Mouse (Mus musculus) cerebellum, adult 9-10 months (tissue): ENCODE data around the gene 9530068E07Rik.

Source experiments
- DNase-seq: peaks from one replicate; pipeline ENCODE4 v3.0.0; 2022

The 9530068E07Rik gene

DNA sequence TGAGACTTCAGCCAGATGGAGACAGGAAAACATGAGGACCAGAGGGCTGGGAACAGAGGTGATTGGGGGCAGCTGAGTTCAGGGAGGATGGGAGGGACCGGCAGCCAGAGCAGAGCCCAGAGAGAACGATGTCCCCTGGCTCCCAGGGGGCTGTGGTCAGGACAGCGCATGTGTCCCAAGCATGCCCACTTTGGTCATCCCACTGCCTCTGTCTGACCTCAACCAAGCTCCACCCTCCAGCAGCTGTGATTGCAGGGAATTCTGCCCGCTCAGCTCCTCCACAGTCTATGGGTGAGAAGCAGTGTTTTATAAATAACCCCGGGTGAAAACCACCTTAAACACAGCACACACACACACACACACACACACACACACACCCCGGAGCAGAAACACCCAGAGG lies 33.2 kb downstream of the 9530068E07Rik start:
- no peak for DNase-seq

DNA sequence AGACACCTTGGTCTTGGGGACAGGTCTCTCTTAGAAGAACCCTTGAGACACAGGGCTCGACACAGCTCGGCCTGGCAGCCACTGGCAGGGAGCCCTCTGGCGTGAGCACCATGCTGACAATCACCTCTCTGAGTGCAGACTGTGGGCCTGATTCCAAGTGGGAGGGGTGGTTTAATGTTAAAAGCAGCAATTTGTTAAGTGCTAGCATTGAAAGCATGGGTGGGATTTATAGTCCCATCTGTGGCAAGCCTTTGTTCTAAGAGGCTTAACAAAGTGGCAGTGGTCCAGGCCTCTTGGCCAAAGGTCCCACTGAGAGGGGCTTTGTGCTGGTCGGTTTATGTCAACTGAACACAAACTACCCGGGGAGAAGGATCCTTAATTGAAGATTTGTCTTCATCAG lies 35.4 kb downstream of the 9530068E07Rik start:
- DNase-seq = no peak

DNA sequence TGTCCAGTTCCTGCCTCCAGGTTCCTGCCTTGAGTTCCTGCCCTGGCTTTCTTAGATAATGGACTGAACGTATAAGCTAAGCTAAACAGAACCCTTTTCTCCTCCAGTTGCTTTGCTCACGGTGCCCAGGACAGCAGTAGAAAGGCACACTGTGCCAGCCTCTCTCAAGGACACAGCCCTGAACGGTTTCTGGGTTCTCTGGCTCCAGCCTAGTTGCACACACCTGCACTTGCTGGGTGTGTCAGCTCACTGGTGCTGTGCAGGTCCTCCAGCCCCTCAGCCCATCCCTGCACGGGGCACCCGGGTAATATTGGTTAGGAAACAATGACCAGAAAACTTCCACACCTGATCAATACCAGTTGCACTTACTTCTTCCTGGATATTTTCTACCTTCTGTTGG lies 35.9 kb downstream of the 9530068E07Rik start:
- DNase-seq = no peak

DNA sequence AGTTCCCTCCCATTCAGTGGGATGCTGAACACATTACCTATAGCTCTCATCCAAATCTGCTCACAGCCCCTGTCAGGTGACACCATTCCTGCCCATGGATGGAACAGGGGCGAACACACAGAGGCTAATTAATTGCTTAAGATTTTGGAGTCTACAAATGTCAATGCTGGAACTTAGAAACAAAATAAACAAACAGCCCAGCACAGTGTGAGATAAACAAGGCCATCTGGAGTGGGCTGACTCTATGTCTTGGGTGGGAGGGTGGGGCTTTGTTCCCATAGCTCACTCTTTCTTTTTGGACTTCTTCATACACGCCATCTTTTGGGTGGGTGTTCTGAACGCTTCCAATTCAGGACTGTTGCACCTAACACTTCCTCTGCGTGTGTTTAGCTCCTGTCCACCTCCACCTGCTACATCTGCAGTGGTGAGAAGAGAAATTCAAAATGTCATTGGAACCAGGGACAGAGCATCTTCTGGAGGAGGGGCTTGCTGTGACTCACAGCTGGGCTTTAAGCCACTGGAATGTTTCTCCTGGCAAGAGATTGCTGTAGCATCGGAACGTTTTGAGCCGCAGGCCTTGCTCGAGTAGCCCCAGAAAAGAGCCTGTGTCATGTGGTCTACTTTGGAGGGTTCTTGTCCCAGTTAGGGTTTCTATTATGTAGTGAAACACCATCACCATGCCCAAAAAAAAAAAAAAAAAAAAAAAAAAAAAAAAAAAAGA lies 37.0 kb downstream of the 9530068E07Rik start:
- no peak for DNase-seq

DNA sequence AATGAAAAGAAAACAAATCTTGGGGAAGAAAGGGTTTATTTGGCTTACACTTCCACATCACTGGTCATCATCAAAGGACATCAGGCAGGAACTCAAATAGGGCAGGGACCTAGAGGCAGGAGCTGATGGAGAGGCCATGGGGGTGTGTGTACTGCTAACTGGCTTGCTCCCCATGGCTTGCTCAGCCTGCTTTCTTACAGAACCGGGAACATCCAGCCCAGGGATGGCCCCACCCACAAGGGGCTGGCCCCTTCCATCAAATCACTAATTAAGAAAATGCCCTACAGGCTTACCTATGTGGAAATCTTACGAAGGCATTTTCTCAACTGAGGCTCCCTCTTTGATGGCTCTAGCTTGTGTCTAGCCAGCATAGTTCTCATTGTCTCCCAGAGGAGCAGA lies 37.6 kb downstream of the 9530068E07Rik start:
- no peak for DNase-seq

DNA sequence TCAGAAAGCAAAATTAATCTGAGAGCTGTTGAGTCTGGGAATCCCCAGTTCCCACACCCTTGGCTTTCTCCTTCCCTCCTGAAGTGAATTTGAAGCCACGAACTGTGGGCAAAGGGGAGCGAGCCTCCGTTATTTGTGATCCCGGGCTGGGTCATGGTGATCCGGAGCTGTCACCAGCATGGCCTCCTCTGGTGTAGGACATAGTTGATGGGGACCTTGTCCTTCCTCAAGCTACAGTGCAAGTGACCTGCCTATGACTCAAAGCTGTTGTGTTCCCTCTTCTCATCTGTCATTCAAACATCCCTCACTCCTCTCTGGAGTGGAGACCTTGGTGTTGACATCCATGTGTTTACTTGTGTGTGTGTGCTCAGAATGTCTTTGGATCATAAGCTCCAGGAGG lies 39.2 kb downstream of the 9530068E07Rik start:
- DNase-seq = no peak

DNA sequence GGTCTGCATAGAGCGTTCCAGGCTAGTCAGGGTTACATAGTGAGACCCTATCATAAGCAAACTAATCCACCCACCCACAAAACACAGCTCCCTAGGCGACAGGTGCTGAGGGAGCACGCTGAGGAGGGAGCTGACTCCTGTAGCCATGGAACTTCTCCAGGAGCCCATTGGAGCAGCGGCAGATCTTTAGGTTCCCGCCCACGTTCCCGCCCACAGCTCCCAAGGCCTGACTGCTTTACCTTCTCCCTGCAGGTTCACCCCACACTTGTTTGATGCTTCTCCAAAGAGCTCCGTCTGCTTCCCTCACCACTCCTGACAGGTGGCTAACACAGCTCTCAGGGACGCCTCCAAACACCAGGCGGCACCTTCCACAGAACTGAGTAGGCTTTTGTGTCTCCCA lies 40.9 kb downstream of the 9530068E07Rik start:
- no peak for DNase-seq

DNA sequence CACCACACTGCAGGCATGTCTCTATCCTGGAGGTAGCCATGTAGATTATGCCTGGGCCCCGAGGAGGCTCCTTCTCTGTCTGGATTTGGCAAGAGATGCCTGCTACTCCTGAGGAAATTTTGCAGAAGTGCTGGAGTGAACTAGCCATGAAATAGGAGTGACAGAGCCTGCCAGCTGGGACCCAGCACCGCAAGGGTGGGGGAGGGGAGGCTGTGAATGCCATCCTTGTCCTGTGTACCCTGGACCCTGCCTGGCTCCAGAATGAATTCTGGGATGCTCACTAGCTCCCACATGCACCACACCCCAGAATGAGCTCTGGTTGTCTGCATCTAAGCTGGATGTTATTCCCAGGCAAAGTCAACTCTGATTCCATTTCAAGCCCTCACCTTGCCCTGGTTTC lies 44.9 kb downstream of the 9530068E07Rik start:
- no peak for DNase-seq

DNA sequence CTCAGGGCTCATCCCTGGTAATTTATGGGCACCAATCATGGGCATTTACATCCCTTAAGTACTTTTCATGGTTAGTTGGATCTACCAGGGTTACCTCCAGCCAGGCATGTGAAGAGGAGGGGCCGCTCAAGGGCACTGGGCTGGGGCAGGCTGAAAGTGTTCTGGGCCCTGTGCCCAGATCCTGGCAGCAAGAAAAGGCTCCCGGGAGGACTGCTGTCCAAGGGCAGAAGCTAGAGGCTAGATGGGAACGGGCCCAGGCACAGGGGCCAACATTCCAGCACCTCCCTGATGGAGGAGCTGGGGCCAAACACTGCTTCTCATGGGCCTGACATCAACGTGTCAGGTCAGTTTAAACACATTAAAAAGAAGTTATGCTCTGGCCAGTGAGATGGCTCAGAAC lies 51.0 kb downstream of the 9530068E07Rik start:
- DNase-seq = peak; percentile 11

DNA sequence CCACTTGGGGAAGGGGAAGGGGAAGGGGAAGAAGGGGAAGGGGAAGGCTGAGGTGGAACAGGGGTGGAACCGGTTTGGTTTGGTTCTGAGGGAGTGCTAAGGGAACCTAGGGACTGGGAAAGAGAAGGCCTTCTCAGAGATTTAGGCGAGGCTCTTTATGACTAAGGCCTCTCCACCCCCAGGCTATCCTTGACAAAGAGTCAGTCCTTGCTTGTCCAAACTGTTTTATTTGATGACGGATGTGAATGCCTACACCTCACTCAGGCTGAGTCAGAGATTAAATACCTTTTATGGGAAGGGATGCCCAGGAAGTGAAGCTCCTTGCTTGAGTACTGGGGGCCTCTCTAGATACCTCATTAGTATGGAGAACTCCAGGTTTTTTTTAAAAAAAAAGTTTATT lies 52.8 kb downstream of the 9530068E07Rik start:
- DNase-seq = no peak

DNA sequence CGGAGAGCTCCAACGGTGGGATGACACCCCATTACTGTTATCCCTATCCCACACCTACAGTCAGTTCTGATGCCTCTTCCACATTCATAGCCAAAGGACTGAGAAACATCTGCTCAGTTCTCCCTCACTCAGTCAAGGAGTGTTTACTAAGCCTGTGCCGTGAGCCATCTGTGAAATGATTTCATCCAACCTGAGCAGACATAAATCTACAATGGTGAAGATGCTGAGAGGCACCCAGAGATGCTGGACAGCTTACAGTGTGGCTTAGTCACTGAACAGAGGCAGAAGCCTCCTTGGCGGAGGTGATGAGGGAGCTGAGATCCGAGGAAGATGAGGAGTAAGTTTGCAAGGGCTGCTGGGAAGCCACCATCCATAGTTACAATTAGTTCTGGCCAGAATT lies 62.1 kb downstream of the 9530068E07Rik start:
- no peak for DNase-seq
